Mouse (Mus musculus) heart, embryonic 11.5 days (tissue): ENCODE results near the gene Lpcat2. TPM values are rescaled to one million over a fixed set of nuclear protein-coding genes. Genes with fewer than 3 reads are reported as not detected.
"Not testable (repeated sequence)": the region's sequence is repeated elsewhere in the genome, so short reads cannot be mapped to it uniquely, and the experiment has no call there.

Source experiments
- ATAC-seq: fragments of 200-750 bp; cut with Nextera tagmentation; replicated peaks from 2 replicates; pipeline ENCODE4 v1.8.0; 2017; ENCODE audit warnings: moderate library complexity; ENCODE audit not compliant: insufficient number of reproducible peaks, low FRiP score, low TSS enrichment
- H3K27ac ChIP-seq: fragments of 300-500 bp; sonication (generic); 2 replicates; pipeline ENCODE4 v1.5.1; 2014; ENCODE audit warnings: mild to moderate bottlenecking, low read depth, low read length
- H3K27me3 ChIP-seq: fragments of 300-500 bp; sonication (generic); 2 replicates; pipeline ENCODE4 v1.6.1; 2014; ENCODE audit warnings: mild to moderate bottlenecking, low read length, mixed read lengths; ENCODE audit not compliant: control insufficient read depth, insufficient read depth
- H3K36me3 ChIP-seq: fragments of 300-500 bp; sonication (generic); 2 replicates; pipeline ENCODE4 v1.6.1; 2014; ENCODE audit warnings: mild to moderate bottlenecking, low read length, moderate library complexity, mixed read lengths; ENCODE audit not compliant: control insufficient read depth, insufficient read depth
- H3K4me1 ChIP-seq: fragments of 300-500 bp; sonication (generic); 2 replicates; pipeline ENCODE4 v1.6.1; 2014; ENCODE audit warnings: low read length; ENCODE audit not compliant: control insufficient read depth, insufficient read depth
- H3K4me2 ChIP-seq: fragments of 300-500 bp; sonication (generic); 2 replicates; pipeline ENCODE4 v1.6.1; 2014; ENCODE audit warnings: mild to moderate bottlenecking, moderate library complexity
- H3K4me3 ChIP-seq: fragments of 300-500 bp; sonication (generic); 2 replicates; pipeline ENCODE4 v1.5.1; 2014; ENCODE audit warnings: low read depth, low read length
- H3K9ac ChIP-seq: fragments of 300-500 bp; sonication (generic); 2 replicates; pipeline ENCODE4 v1.6.1; 2014; ENCODE audit warnings: mild to moderate bottlenecking, low read depth, low read length, moderate library complexity
- H3K9me3 ChIP-seq: fragments of 300-500 bp; sonication (generic); replicated peaks from 2 replicates; pipeline ENCODE4 v1.6.1; 2016; ENCODE audit warnings: low read length; ENCODE audit not compliant: control insufficient read depth
- WGBS: fragments of 180-500 bp; shearing (Covaris S2); extraction: QIAGEN DNeasy Blood & Tissue Kit; methylation state at CpG from one replicate; pipeline ENCODE4 v1.1.7; 2014; ENCODE audit not compliant: insufficient replicate concordance; 5-methylcytosine and 5-hydroxymethylcytosine counted together
- polyA plus RNA-seq: library from polyadenylated mRNA; unstranded; fragments of >200 nt; fragmentation: Nextera tagmentation; extraction: Ambion mirVana; gene quantifications from 2 replicates; pipeline ENCODE4 v1.2.1, GENCODE M21; 2014

The Lpcat2 gene
- polyA plus RNA-seq, 1 experiment from 2014 or later: 2.0 TPM

GRCm38 (mm10) chr8:92861977-92862376 is 6.8 kb downstream of the Lpcat2 start:
- H3K9ac ChIP-seq: no peak overlapping the region
- H3K4me2 ChIP-seq: no peak overlapping the region
- H3K4me3 ChIP-seq: no peak overlapping the region
- WGBS: 75% methylated on average over 1 of the region's 1 CpGs
- H3K27me3 ChIP-seq: no peaks in the 10 kb centered on the region
- H3K4me1 ChIP-seq: no peaks in the 10 kb centered on the region
- H3K27ac ChIP-seq: no peak overlapping the region
- H3K36me3 ChIP-seq: no peaks in the 10 kb centered on the region
- ATAC-seq: no peak
- H3K9me3 ChIP-seq: no peaks in the 10 kb centered on the region

DNA sequence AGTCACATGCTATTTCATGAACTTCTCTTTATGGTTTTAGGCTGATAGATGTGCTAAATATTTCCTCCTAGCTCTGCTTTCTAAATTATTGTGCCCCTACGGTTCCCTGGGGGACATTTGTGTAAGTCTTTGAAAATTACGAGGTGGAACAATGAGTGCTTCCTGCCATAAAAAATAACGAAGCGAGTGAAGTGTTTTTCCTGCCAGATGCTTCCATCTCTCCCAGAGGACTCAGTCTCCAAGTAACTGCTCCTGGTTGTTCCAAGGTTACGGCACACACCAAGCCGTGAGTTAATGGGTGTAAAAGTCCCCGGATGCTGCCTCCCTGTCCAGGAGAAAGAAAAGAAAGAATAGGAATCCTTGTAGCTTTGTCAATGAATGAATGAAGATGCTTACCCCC is 15.1 kb downstream of the Lpcat2 start:
- WGBS: 67% methylated on average over 7 of the region's 7 CpGs

DNA sequence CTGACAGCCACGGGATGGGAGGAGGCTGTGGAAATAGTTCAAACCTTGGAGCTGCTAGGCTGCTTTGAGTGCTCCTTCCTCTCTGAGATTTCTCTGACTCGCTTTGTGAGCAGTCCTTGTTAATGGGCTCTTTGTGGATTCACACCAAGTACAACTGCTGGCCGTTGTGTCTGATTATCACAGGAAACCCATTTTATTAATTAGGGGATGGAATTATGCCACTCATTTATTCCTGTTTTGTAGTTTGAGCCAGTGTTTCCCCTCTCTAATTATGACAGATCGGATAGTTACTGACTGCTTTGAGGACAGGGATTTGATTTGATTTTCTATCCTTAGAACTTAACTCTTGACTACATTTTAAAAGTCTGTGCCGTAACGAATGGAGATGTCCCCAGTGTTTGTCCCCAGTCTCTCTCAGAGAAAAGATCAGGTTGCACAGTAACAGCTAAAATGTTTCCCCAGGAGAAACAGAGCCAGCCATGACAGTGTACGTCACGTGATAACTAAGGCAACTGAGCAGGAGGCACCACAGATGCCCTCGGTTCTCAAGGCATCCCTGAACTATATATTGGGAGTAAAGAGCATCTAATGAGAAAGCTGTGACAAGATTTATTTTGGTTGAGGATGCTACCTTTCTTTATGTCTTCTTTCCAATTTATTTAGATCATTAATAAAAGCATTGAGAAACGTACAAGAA is 17.1 kb downstream of the Lpcat2 start:
- H3K9ac ChIP-seq: no peak overlapping the region
- H3K4me2 ChIP-seq: no peak overlapping the region
- H3K4me1 ChIP-seq: no peaks in the 10 kb centered on the region
- WGBS: 64% methylated on average over 10 of the region's 10 CpGs
- ATAC-seq: no peak
- H3K4me3 ChIP-seq: no peak overlapping the region
- H3K36me3 ChIP-seq: no peaks in the 10 kb centered on the region
- no peaks in the 10 kb centered on the region for H3K9me3 ChIP-seq
- no peak overlapping the region for H3K27ac ChIP-seq
- H3K27me3 ChIP-seq: no peaks in the 10 kb centered on the region

More for the DNA sequence above, 15.1 kb downstream of the Lpcat2 start:
- H3K27me3 ChIP-seq: no peaks in the 10 kb centered on the region
- no peak overlapping the region for H3K4me2 ChIP-seq
- H3K9ac ChIP-seq: no peak overlapping the region
- ATAC-seq: no peak
- H3K9me3 ChIP-seq: no peaks in the 10 kb centered on the region
- no peaks in the 10 kb centered on the region for H3K4me1 ChIP-seq
- no peak overlapping the region for H3K27ac ChIP-seq
- no peak overlapping the region for H3K4me3 ChIP-seq
- no peaks in the 10 kb centered on the region for H3K36me3 ChIP-seq

- Histone ChIP-seq H3K36me3 (no peaks in the 10 kb centered on the region; the same call in 1 of the 2 replicates), H3K27ac (no peak overlapping the region), H3K27me3 (no peaks in the 10 kb centered on the region), H3K9me3 (no peaks in the 10 kb centered on the region), H3K4me2 (no peak overlapping the region), H3K4me3 (no peak overlapping the region), H3K4me1 (no peaks in the 10 kb centered on the region), H3K9ac (no peak overlapping the region)
- no peak for ATAC-seq
- WGBS: 84% methylated on average over 10 of the region's 10 CpGs
Measured at GRCm38 (mm10) chr8:92875795-92876194, 20.7 kb downstream of the Lpcat2 start.

DNA sequence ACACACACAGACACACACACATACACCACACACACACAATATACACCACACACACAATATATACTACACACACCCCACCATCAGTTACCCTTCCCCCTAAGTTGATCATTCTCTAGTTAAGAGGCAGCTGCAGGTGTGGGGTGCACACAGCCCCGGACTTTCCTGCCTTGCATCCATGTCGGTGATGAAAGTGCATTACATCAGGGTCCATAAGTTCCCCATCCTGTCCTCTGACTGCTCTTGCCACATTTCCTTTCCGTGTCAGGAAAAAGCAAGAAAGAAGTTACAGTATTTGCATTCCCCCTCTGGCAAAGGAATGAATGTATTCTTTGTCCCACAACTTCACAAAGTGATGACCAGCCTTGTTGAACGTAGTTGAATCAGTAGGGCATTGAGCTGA is 26.1 kb downstream of the Lpcat2 start:
- Histone ChIP-seq H3K9me3 (no peaks in the 10 kb centered on the region), H3K4me2 (no peak overlapping the region), H3K36me3 (no peaks in the 10 kb centered on the region; the same call in 1 of the 2 replicates), H3K27me3 (no peaks in the 10 kb centered on the region), H3K27ac (no peak overlapping the region), H3K9ac (no peak overlapping the region), H3K4me1 (no peaks in the 10 kb centered on the region), H3K4me3 (no peak overlapping the region)
- no peak for ATAC-seq
- 65% methylated on average over 4 of the region's 4 CpGs for WGBS

- WGBS: 73% methylated on average over 2 of the region's 2 CpGs
- Histone ChIP-seq H3K36me3 (no peaks in the 10 kb centered on the region; the same call in 1 of the 2 replicates), H3K4me3 (no peak overlapping the region), H3K4me1 (no peaks in the 10 kb centered on the region), H3K9me3 (no peaks in the 10 kb centered on the region), H3K27me3 (no peaks in the 10 kb centered on the region), H3K9ac (no peak overlapping the region), H3K4me2 (no peak overlapping the region), H3K27ac (no peak overlapping the region)
- ATAC-seq: no peak
Measured at GRCm38 (mm10) chr8:92883771-92884170, 28.6 kb downstream of the Lpcat2 start.

DNA sequence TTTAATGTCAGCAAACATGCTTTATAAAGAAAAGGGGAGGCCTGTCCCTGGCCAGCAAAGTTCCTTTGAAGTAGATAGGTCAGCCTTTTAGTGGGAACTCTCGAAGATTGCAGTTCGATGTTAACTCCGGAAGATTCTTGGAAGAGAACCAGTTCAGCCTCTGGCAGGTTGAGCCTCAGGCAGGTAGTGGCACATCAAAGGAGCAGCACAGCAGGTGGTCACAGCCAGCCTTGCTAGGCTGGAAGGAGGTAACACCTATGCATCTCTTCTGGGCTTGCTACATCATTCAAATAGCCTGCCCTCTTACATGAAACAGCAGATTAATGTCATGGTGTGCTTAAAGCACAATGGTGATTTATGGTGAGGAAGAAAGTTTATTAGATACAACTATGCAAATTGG is 37.1 kb downstream of the Lpcat2 start:
- ATAC-seq, H3K27me3 ChIP-seq, H3K4me1 ChIP-seq, H3K4me2 ChIP-seq, H3K4me3 ChIP-seq, H3K36me3 ChIP-seq, H3K27ac ChIP-seq, H3K9me3 ChIP-seq, H3K9ac ChIP-seq: not testable (repeated sequence)
- WGBS: 62% methylated on average over 3 of the region's 3 CpGs

- no peak for ATAC-seq
- Histone ChIP-seq H3K9me3 (no peaks in the 10 kb centered on the region), H3K36me3 (no peaks in the 10 kb centered on the region), H3K27me3 (no peaks in the 10 kb centered on the region), H3K27ac (no peak overlapping the region), H3K4me1 (no peaks in the 10 kb centered on the region), H3K9ac (no peak overlapping the region), H3K4me3 (no peak overlapping the region), H3K4me2 (no peak overlapping the region)
- 65% methylated on average over 2 of the region's 2 CpGs for WGBS
Measured at GRCm38 (mm10) chr8:92893870-92894269, 38.7 kb downstream of the Lpcat2 start.

- ATAC-seq: no peak
- Histone ChIP-seq H3K4me3 (no peak overlapping the region), H3K36me3 (no peaks in the 10 kb centered on the region), H3K9me3 (no peaks in the 10 kb centered on the region), H3K4me1 (no peaks in the 10 kb centered on the region), H3K4me2 (no peak overlapping the region), H3K9ac (no peak overlapping the region), H3K27ac (no peak overlapping the region), H3K27me3 (no peaks in the 10 kb centered on the region)
- 88% methylated on average over 7 of the region's 7 CpGs for WGBS
Measured at GRCm38 (mm10) chr8:92895053-92895452, 39.9 kb downstream of the Lpcat2 start.
